Mouse (Mus musculus) heart, postnatal 14 days (tissue): ENCODE data around the gene Thap8. TPM values are rescaled to one million over a fixed set of nuclear protein-coding genes. Genes with fewer than 3 reads are reported as not detected.
A peak's percentile ranks its signal among the peaks of the same experiment; 100 is the strongest.

Experiments used
- DNase-seq, 2 experiments: peaks; one replicate each; pipeline ENCODE4 v3.0.0; 2021 to 2022
- intact Hi-C: fragments of 180-260 bp; cut with DNase I; formaldehyde crosslinking; loops from one replicate; pipeline ENCODE4 v1.15.1; 2025
- total RNA-seq, 2 experiments: library from RNA; stranded (reverse); gene quantifications; 2 replicates each; pipeline ENCODE4 v1.2.3; 2021

The Thap8 gene
- total RNA-seq, 2 experiments from 2014 or later = 0.22 to 0.43 TPM

GRCm38 (mm10) chr7:30313666-30314320, 33.9 kb downstream of the Thap8 start:
- intact Hi-C loops = no loop called here

GRCm38 (mm10) chr7:30314721-30315155, 34.8 kb downstream of the Thap8 start, which contains the start of gene Syne4:
Syne4 (plus strand) TSS chr7:30314807.
- intact Hi-C loops = no loop called here
- no peak for DNase-seq

More at GRCm38 (mm10) chr7:30313666-30314320, 33.9 kb downstream of the Thap8 start:
- no peak for DNase-seq

GRCm38 (mm10) chr7:30315559-30316529, 36.0 kb downstream of the Thap8 start:
- DNase-seq = no peak
- intact Hi-C loops = no loop called here

- DNase-seq = no peak
- intact Hi-C loops = no loop called here
Measured at GRCm38 (mm10) chr7:30318142-30318541, 38.2 kb downstream of the Thap8 start.

- intact Hi-C loops = no loop called here
- DNase-seq = no peak
Measured at GRCm38 (mm10) chr7:30320946-30321345, 41.1 kb downstream of the Thap8 start.

GRCm38 (mm10) chr7:30321539-30322284, 41.8 kb downstream of the Thap8 start, which contains the start of gene E130208F15Rik:
E130208F15Rik (plus strand) TSS chr7:30321740.
- intact Hi-C loops = no loop called here
- DNase-seq = peak; percentile 66 to 69

- intact Hi-C loops = no loop called here
- peak; percentile 97 to 98 for DNase-seq
Measured at GRCm38 (mm10) chr7:30322285-30322667, 42.4 kb downstream of the Thap8 start.

GRCm38 (mm10) chr7:30322865-30323264, 43.0 kb downstream of the Thap8 start:
- intact Hi-C loops = no loop called here
- DNase-seq = no peak

GRCm38 (mm10) chr7:30323795-30324194, 43.9 kb downstream of the Thap8 start, which contains the start of gene Sdhaf1:
Sdhaf1 (minus strand) TSS chr7:30323895.
- intact Hi-C loops = no loop called here
- DNase-seq = no peak

GRCm38 (mm10) chr7:30324300-30324944, 44.5 kb downstream of the Thap8 start:
- intact Hi-C loops = no loop called here
- DNase-seq = no peak

GRCm38 (mm10) chr7:30325364-30325763, 45.5 kb downstream of the Thap8 start:
- DNase-seq = peak in 1 of 2 experiments; percentile 59
- intact Hi-C loops = no loop called here

GRCm38 (mm10) chr7:30326427-30326826, 46.5 kb downstream of the Thap8 start:
- intact Hi-C loops = no loop called here
- DNase-seq = no peak

GRCm38 (mm10) chr7:30327140-30327539, 47.2 kb downstream of the Thap8 start:
- intact Hi-C loops = no loop called here
- no peak for DNase-seq

- DNase-seq = no peak
- intact Hi-C loops = no loop called here
Measured at GRCm38 (mm10) chr7:30328379-30328778, 48.5 kb downstream of the Thap8 start.

GRCm38 (mm10) chr7:30331887-30332286, 52.0 kb downstream of the Thap8 start:
- DNase-seq = peak; percentile 54 to 77
- intact Hi-C loops = no loop called here

GRCm38 (mm10) chr7:30332622-30333259, 52.8 kb downstream of the Thap8 start:
- DNase-seq = no peak
- intact Hi-C loops = no loop called here

GRCm38 (mm10) chr7:30333436-30333835, 53.5 kb downstream of the Thap8 start:
- peak; percentile 63 to 66 for DNase-seq
- intact Hi-C loops = no loop called here

GRCm38 (mm10) chr7:30334563-30334962, 54.7 kb downstream of the Thap8 start:
- intact Hi-C loops = no loop called here

GRCm38 (mm10) chr7:30335688-30336087, 55.8 kb downstream of the Thap8 start:
- DNase-seq = no peak
- intact Hi-C loops = no loop called here

More at GRCm38 (mm10) chr7:30334563-30334962, 54.7 kb downstream of the Thap8 start:
- no peak for DNase-seq
